Mouse (Mus musculus) adrenal gland (tissue): ENCODE results near the gene Usf3.

ENCODE experiments used
- intact Hi-C: fragments of 180-260 bp; cut with DNase I; formaldehyde crosslinking; loops from one replicate; pipeline ENCODE4 v1.15.1; 2025

The Usf3 gene

DNA sequence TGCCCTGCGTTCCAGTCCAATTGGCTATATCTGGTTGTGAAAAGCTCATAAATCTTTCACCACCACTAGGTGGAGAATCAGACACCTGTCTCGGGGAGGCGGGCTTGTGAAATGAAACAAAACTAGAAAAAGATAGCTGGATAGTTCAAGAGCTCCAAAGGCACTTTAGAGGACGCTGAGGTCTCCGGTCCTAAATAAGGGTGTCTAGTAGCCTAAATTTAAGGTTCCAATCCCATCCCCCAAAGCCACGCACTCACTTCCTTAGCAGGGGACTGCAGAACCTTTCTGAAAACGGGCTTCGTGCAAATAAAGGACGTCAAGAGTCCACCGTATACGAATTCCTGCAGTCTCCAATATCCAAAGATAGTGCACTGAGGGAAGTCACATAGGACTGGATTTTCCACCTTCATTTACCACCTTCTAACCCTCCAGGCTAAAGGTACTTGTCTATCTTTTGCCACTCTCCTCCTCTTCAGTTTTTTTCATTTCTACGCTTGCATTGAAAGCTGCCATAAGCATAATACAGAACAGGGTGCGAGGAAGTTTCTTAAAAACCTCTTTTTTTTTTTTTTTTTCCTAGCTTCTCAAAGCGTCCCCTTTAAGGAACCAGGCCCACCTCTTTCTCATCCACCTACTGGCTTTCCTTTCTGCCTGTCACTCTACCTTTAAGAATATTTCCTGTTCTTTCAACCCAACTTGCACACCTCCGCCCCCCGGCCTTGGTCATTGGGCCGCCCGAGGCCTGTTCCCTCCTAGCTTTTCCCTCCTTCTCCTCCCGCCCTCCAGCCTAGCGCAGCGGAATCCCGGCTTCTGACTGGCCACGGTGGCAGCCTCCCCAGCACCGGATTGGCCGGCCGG, 520 bp upstream of the Usf3 start:
- intact Hi-C loops: no loop called here

GRCm38 (mm10) chr16:44173966-44174530, 1.0 kb downstream of the Usf3 start:
- intact Hi-C loops: no loop called here

- intact Hi-C loops: no loop called here
Observed at GRCm38 (mm10) chr16:44175001-44175400, 2.0 kb downstream of the Usf3 start.

DNA sequence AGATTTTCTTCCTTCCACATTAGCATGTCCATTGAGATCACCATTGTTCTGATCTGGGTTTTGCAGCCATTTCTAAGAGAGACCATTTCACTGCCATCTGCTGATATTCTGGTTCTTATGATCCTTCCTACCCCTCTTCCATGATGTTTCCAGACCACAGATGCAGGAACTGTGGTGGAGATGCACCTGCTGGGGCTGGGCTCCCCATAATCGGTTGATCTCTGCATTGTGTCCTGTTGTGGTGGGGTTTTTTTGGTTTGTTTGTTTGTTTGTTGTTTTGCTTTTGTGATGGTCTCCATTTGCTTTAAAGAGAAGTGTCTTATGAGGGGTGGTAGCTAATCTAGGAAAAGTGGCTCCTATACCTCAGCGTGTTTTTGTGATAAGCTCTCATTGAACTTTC, 3.5 kb downstream of the Usf3 start:
- intact Hi-C loops: no loop called here

DNA sequence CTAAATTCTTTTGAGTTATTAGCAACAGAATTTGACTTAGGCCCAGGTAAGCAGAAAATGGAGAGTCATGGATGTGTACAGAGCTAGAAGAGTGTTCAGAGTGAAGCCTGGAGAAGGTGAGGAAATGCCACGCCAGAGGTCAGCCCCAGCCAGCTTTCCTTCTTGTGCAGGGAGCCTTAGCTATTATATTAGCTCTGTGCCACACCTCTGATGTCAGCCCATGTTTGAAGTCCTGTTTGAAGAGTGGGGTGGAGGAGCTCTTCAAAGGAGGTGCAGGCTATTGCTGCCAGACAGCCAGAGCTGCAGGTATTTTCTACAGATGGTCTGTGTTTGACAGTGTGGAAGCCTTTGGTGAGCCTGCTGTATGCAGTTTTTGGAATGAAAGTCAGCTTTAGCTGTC, 5.5 kb downstream of the Usf3 start:
- intact Hi-C loops: no loop called here

DNA sequence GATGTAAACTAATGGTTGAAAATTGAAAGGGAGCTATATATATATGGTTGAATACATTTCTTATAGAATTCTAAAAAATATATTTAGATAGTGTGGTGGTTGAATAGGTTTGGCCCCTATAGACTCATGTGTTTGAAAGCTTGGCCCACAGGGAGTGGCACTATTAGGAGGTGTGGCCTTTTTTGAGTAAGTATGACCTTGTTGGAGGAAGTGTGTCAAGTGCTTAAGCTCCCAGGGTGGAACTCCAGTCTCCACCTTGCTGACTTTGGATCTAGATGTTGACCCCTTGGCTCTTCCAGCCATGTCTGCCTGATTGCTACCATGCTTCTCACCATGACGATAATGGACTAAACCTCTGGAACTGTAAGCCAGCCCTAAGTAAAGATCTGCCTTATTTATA, 9.6 kb downstream of the Usf3 start:
- intact Hi-C loops: no loop called here

DNA sequence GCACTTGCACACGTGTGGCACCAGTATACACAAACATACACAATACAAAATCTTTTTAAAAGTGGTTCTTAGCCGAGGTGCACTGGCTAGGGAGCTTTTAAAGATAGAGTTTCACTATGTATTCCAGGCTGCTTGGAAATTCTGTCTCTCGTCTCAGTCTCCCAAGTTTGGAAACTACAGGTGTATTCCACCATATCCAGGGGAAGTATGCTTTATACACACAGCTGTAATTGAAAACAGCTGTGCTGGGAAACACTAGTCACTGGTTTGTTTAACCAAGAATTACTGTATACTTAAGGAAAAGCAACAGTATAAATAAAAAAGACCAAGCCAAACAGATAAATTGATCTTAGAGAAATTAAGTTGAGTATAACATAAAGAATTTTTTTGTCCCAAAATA, 11.7 kb downstream of the Usf3 start:
- intact Hi-C loops: no loop called here

- intact Hi-C loops: no loop called here
Observed at GRCm38 (mm10) chr16:44187172-44187571, 14.1 kb downstream of the Usf3 start.

DNA sequence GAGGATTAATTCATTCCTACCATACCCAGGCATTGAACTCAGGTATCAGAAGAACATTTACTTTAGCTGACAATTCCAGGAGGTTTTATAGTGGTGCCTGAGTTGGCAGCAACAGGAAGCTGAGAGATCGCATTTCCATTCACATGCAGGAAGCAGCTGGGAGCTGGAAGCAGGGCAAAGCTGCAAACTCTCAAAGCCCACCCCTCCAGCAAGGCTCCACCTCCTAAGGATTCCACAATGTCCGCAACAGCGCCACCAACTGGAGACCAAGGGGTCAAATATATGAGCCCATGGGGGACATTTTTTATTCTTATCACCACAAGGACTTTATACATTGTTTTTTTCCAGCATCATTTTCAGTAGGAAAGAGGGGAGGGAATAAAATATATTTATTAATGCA, 15.7 kb downstream of the Usf3 start:
- intact Hi-C loops: no loop called here

GRCm38 (mm10) chr16:44190032-44190431, 17.0 kb downstream of the Usf3 start:
- intact Hi-C loops: no loop called here

DNA sequence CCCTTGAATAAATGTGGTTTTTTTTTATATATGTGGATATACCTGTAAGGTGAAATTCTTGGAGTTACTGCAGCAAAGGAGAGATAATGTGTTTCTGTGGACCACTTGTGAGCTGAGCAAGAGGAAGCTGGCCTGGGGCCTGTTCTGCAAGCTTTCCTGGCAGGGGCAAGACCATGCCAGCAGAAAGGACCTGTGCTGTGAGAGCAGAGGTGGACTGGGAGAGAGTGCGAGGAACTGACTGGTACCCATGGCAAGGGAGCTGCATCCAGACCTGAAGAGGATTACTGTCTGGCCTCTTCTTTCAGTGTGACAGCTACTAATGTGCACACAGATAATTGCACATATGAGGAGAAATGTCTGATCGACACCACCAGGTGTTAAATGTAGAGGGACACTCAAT, 17.9 kb downstream of the Usf3 start:
- intact Hi-C loops: no loop called here

GRCm38 (mm10) chr16:44199066-44199703, 26.1 kb downstream of the Usf3 start:
- intact Hi-C loops: no loop called here

GRCm38 (mm10) chr16:44200146-44200545, 27.1 kb downstream of the Usf3 start:
- intact Hi-C loops: no loop called here

- intact Hi-C loops: no loop called here
Observed at GRCm38 (mm10) chr16:44204331-44204730, 31.3 kb downstream of the Usf3 start.

DNA sequence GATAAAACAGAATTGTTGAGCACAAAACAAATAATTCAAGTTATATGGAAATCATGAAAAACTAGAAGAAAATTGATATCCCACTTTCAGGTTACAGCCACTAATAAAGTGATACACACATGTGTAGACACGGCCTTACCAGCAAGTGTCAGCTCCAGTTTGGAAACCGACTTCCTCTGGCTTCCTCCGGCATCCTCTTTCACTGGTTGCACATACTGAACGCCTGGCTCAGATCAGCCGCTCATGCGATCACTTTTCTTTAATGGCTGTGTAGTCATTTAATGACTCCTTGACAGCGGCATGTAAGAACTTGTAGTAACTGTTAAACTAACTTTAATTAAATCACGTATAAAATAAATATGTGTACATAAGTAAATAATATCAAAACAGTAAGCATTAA, 32.9 kb downstream of the Usf3 start:
- intact Hi-C loops: no loop called here

DNA sequence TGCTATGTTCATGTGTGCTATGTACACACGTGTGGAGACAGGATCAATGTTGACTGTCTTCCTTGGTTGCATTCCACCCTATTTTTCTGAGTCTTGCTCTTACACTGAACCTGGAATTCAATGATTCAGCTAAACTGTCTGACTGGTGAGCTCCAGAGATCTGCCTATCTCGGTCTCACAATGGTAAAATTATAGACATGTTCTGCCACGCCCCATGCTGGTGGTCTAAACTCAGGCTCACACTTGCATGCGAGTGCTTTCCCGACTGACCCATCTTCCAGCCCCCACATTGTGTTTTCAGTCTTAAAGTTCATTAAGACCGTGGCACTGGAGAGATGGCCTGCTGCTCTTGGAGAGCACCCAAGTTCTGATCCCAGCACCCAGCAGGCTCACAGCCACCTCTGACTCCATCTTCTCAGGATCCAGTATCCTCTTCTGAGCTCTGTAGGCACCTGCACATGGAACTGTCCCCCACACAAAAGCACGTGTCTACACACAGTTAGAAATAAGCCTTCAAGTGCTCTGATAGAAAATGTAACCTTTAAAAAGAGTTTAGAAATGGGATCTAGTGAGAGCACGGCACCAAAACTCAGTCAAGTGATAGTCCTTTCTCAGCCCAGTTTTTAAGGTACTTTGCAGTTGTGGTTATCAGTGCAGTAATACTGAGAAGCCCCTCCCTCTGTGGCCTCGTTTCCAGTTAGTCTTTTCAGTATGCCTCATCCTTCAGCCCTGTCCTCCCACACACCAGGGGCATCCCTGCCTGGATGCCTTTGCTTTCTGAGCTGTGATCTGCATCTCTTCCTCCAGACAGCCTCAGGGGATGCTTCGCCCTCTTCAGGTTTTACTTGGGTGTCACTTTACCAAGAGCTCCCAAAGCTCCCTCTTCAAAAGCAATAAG, 37.4 kb downstream of the Usf3 start:
- intact Hi-C loops: no loop called here

GRCm38 (mm10) chr16:44211054-44211414, 38.0 kb downstream of the Usf3 start:
- intact Hi-C loops: no loop called here

GRCm38 (mm10) chr16:44212703-44213102, 39.7 kb downstream of the Usf3 start:
- intact Hi-C loops: no loop called here

GRCm38 (mm10) chr16:44215513-44215912, 42.5 kb downstream of the Usf3 start:
- intact Hi-C loops: no loop called here

DNA sequence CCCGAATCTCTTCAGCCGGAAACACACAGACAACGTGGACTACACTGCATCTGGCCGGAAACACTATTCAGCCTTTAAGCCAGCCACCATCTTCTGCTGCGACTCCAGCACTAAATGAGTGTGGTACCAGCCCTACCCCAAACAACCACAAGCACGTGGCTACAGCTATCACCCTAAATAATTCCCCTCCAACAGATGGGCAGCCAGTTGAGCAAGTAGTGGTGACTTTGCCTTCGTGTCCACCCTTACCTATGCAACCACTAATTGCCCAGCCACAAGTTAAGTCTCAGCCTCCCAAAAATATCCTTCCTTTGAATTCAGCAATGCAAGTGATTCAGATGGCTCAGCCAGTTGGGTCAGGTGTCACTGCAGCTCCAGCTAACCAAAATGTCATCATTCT, 43.4 kb downstream of the Usf3 start:
- intact Hi-C loops: no loop called here

DNA sequence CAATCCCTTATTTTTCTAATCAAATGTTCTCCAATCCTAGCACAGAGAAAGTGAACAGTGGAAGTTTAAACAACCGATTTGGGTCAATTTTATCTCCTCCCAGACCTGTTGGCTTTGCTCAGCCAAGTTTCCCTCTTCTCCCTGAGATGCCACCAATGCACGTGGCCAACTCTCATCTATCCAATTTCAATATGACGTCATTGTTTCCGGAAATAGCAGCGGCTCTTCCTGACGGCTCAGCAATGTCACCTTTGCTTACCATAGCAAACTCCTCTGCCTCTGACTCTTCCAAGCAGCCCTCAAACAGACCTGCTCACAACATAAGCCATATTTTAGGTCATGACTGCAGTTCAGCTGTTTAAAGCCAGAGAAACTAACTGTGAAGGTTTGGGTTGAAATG, 48.4 kb downstream of the Usf3 start:
- intact Hi-C loops: no loop called here
